Mouse (Mus musculus) heart, adult 2 months (tissue): ENCODE results near the gene Glcci1.

Source experiments
- CTCF ChIP-seq: fragments of 200-600 bp; IDR thresholded peaks from 2 replicates; pipeline ENCODE4 v1.8.1; 2022; ENCODE audit warnings: antibody characterized with exemption, mild to moderate bottlenecking, moderate library complexity
- POLR2A ChIP-seq: fragments of 200-500 bp; IDR thresholded peaks from 2 replicates; pipeline ENCODE4 v1.6.1; 2011; ENCODE audit warnings: mild to moderate bottlenecking, low read depth, low read length, control low read depth; ENCODE audit not compliant: insufficient read depth

GRCm38 (mm10) chr6:8512416-8512815, 3.0 kb downstream of the Glcci1 start:
- TF ChIP-seq POLR2A (no peak), CTCF (no peak)
